Mouse (Mus musculus) intestine, postnatal 0 days (tissue): ENCODE data around the gene Gngt2. TPM values are rescaled to one million over a fixed set of nuclear protein-coding genes. Genes with fewer than 3 reads are reported as not detected.

Source experiments
- ATAC-seq: fragments of 200-750 bp; cut with Nextera tagmentation; 2 replicates; pipeline ENCODE4 v1.8.0; 2017; ENCODE audit warnings: mild to moderate bottlenecking, moderate TSS enrichment, moderate library complexity
- H3K27ac ChIP-seq: fragments of 300-500 bp; sonication (generic); 2 replicates; pipeline ENCODE4 v1.5.1; 2014; ENCODE audit warnings: mild to moderate bottlenecking, low read depth, low read length, moderate library complexity
- H3K27me3 ChIP-seq: fragments of 300-500 bp; sonication (generic); replicated peaks from 2 replicates; pipeline ENCODE4 v1.6.1; 2014; ENCODE audit warnings: low read length, mixed read lengths; ENCODE audit not compliant: control insufficient read depth, insufficient read depth
- H3K36me3 ChIP-seq: fragments of 300-500 bp; sonication (generic); 2 replicates; pipeline ENCODE4 v1.6.1; 2014; ENCODE audit warnings: mild to moderate bottlenecking, moderate library complexity; ENCODE audit not compliant: control insufficient read depth, insufficient read depth
- H3K4me1 ChIP-seq: fragments of 300-500 bp; sonication (generic); replicated peaks from 2 replicates; pipeline ENCODE4 v1.6.1; 2014; ENCODE audit warnings: antibody characterized with exemption, low read length, mixed read lengths; ENCODE audit not compliant: control insufficient read depth, insufficient read depth
- H3K4me2 ChIP-seq: fragments of 300-500 bp; sonication (generic); replicated peaks from 2 replicates; pipeline ENCODE4 v1.6.1; 2014; ENCODE audit warnings: low read depth, mild to moderate bottlenecking, moderate library complexity
- H3K4me3 ChIP-seq: fragments of 300-500 bp; sonication (generic); 2 replicates; pipeline ENCODE4 v1.5.1; 2014; ENCODE audit warnings: low read depth, low read length
- H3K9ac ChIP-seq: fragments of 300-500 bp; sonication (generic); 2 replicates; pipeline ENCODE4 v1.6.1; 2014; ENCODE audit warnings: mild to moderate bottlenecking, low read depth, low read length
- H3K9me3 ChIP-seq: fragments of 300-500 bp; sonication (generic); 2 replicates; pipeline ENCODE4 v1.6.1; 2016; ENCODE audit warnings: mixed run types; ENCODE audit not compliant: control insufficient read depth
- CTCF ChIP-seq: sonication (generic); IDR thresholded peaks from 2 replicates; pipeline ENCODE4 v1.5.1; 2016; ENCODE audit warnings: low read depth, mild to moderate bottlenecking, control low read depth, antibody characterized with exemption, moderate library complexity
- WGBS: fragments of 180-500 bp; shearing (Covaris S2); extraction: QIAGEN DNeasy Blood & Tissue Kit; methylation state at CpG from one replicate; pipeline ENCODE4 v1.1.7; 2014; 5-methylcytosine and 5-hydroxymethylcytosine counted together
- polyA plus RNA-seq: library from polyadenylated mRNA; unstranded; fragments of >200 nt; fragmentation: Nextera tagmentation; extraction: Ambion mirVana; gene quantifications from 2 replicates; pipeline ENCODE4 v1.2.1, GENCODE M21; 2015

The Gngt2 gene
- polyA plus RNA-seq, 1 experiment from 2014 or later, result 19.9 TPM

DNA sequence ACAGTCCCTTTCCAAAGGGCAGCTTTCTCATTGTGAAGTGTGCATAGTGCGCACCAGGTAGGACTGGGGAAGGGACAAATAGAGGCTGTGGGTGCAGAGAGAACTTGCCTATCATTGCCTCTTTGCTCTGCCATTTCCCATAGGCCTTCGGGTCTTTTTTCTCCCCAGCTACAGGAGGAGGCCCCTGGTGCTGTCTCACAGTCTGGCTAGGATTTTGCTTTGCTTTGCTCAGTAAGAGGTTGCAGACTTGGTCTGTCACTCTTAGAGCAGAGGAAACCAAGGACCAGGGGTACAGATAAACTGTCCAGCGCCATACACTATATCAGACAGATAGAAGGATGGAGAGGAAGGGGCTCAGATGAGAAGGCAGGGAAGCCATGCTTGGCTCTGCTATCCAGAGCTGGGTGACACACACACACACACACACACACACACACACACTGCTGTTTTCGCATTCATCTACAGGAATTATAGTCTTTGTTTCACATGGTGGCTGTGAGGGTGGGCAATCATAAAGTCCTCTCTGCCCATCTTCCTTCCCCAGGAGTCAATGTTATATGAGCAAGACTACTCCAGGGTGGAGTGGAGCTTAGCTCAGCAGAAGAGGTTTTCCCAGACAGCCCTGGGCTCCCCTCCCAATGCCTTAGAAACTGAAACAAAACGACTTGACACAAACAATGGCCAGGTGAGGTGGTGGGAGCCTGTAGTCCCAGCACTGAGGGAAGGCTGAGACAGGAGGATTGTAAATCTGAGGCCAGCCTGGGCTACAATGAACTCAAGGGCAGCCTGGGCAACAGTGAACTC lies 3.9 kb downstream of the Gngt2 start:
- Histone ChIP-seq H3K4me2 (peak overlapping the region; percentile 38), H3K27me3 (no peaks in the 10 kb centered on the region), H3K36me3 (no peaks in the 10 kb centered on the region), H3K9ac (no peak overlapping the region), H3K9me3 (no peaks in the 10 kb centered on the region), H3K27ac (no peak overlapping the region), H3K4me1 (peaks cover 7% of the 10 kb centered on the region), H3K4me3 (peak overlapping the region; percentile 21)
- 68% methylated on average over 5 of the region's 5 CpGs for WGBS
- ATAC-seq, result no peak
- TF ChIP-seq CTCF, result no peak

GRCm38 (mm10) chr11:95841498-95841830 lies 4.4 kb downstream of the Gngt2 start:
- TF ChIP-seq CTCF, result no peak
- H3K9ac ChIP-seq, result no peak overlapping the region

GRCm38 (mm10) chr11:95842074-95842681 lies 5.2 kb downstream of the Gngt2 start, which contains the start of gene Abi3:
Gene Abi3 (minus strand): TSS chr11:95842476.
- no peak for TF ChIP-seq CTCF
- H3K4me1 ChIP-seq, result no peaks in the 10 kb centered on the region; the same call in 1 of the 2 replicates
- H3K9me3 ChIP-seq, result no peaks in the 10 kb centered on the region
- peak within 1 kb of the TSS; percentile 21 for H3K4me3 ChIP-seq
- H3K27ac ChIP-seq, result no peak within 1 kb of the TSS; the same call in 1 of the 2 replicates
- peak within 1 kb of the TSS; percentile 38 for H3K4me2 ChIP-seq
- H3K27me3 ChIP-seq, result no peaks in the 10 kb centered on the region
- ATAC-seq, result no peak; the same call in 1 of the 2 replicates
- 27% methylated on average over 11 of the region's 11 CpGs for WGBS
- no peak within 1 kb of the TSS for H3K9ac ChIP-seq
- H3K36me3 ChIP-seq, result no peaks in the 10 kb centered on the region

More at GRCm38 (mm10) chr11:95841498-95841830, 4.4 kb downstream of the Gngt2 start:
- Histone ChIP-seq H3K27ac (no peak overlapping the region), H3K4me2 (peak overlapping the region; percentile 38; the same call in 1 of the 2 replicates), H3K4me1 (peaks cover under 1% of the 10 kb centered on the region), H3K9me3 (no peaks in the 10 kb centered on the region), H3K36me3 (no peaks in the 10 kb centered on the region), H3K27me3 (no peaks in the 10 kb centered on the region), H3K4me3 (peak overlapping the region; percentile 21)
- no peak for ATAC-seq
- WGBS, result 69% methylated on average over 10 of the region's 10 CpGs

DNA sequence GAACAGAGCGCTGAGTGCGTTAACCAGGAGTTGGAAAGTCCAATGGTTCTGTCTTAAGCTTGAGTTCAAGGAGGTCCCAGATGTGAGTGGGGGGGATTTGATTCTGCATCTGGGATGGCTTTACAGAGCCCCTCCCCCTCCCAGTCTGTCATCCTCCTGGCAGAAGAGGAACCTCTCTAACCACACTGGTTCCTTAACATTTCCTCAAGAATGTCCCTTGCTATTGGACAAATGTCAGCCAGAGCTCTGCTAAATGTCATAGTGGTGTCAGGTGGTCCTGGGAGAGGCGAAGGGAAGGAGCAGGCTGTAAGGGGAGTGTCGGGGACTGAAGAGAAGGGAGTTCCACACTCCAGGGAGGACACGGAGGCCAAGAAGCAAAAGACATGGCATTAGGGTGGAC lies 5.9 kb downstream of the Gngt2 start:
- WGBS, result 69% methylated on average over 5 of the region's 5 CpGs
- Histone ChIP-seq H3K9me3 (no peaks in the 10 kb centered on the region), H3K27ac (no peak overlapping the region), H3K4me3 (no peak overlapping the region), H3K4me1 (no peaks in the 10 kb centered on the region), H3K27me3 (no peaks in the 10 kb centered on the region), H3K9ac (no peak overlapping the region), H3K4me2 (no peak overlapping the region), H3K36me3 (no peaks in the 10 kb centered on the region)
- no peak for ATAC-seq
- no peak for TF ChIP-seq CTCF

GRCm38 (mm10) chr11:95843421-95843950 lies 6.5 kb downstream of the Gngt2 start:
- Histone ChIP-seq H3K27ac (no peak overlapping the region), H3K4me1 (no peaks in the 10 kb centered on the region), H3K9ac (no peak overlapping the region), H3K9me3 (no peaks in the 10 kb centered on the region), H3K36me3 (no peaks in the 10 kb centered on the region), H3K4me2 (peak overlapping the region; percentile 3; the same call in 1 of the 2 replicates), H3K27me3 (no peaks in the 10 kb centered on the region), H3K4me3 (0 out of 2 replicates have a peak overlapping the region, but pooled peaks have one; percentile 1)
- WGBS, result 50% methylated on average over 6 of the region's 6 CpGs
- no peak for ATAC-seq
- no peak for TF ChIP-seq CTCF

GRCm38 (mm10) chr11:95844935-95845334 lies 7.9 kb downstream of the Gngt2 start:
- Histone ChIP-seq H3K4me3 (no peak overlapping the region), H3K9ac (no peak overlapping the region), H3K27me3 (no peaks in the 10 kb centered on the region), H3K4me2 (no peak overlapping the region), H3K27ac (no peak overlapping the region), H3K4me1 (no peaks in the 10 kb centered on the region), H3K36me3 (no peaks in the 10 kb centered on the region), H3K9me3 (no peaks in the 10 kb centered on the region)
- no peak for TF ChIP-seq CTCF
- ATAC-seq, result no peak
- 61% methylated on average over 4 of the region's 4 CpGs for WGBS
